Mouse (Mus musculus) right cerebral cortex, adult 2 months (tissue): ENCODE results near the gene Ptpn14.
A peak's percentile ranks its signal among the peaks of the same experiment; 100 is the strongest.

Experiments used
- DNase-seq, 2 experiments: peaks; one replicate each; pipeline ENCODE4 v3.0.0; 2021 to 2022; ENCODE audit warnings: low spot score in 2 of 2

The Ptpn14 gene

DNA sequence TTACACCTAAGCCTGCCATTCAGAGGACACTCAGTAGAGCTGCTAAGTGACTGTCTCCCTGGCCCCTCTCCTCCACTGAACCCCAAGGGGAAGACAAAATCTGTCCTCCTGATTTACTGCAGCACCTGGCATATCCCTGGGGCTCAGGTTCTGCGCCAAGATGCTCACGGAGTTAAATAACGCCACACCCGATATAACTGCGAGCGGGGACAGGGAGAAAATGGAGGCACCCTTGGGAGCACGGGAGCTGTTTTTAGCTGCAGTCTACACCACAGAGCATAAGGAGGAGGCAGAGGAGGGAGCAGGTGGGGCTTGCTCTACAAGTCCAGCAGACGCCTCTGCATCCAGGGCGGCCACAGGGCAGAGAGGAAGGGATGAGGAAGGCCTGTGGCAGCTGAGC is 174.3 kb downstream of the Ptpn14 start:
- DNase-seq: no peak

DNA sequence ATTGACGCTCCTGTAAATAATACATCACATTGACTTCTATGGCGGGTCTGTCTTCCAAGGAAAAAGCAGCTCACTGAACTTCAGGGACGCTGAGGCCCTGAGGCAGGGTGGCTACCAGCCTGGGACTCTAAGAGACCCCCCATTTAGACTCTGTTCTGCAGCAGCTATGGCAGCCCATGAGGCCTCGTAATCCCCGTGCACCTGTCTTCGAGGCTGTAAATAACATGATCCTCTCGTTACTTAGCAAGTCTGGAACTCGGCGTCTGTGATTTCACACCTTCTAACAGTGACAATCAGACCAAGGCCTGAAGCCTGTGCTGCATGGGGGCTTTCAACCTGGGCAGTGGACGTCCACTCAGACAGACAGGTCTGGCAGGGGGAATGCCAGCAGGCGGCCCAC is 175.1 kb downstream of the Ptpn14 start:
- DNase-seq: no peak

- DNase-seq: no peak
Observed at GRCm38 (mm10) chr1:189910685-189911345, 182.7 kb downstream of the Ptpn14 start.

DNA sequence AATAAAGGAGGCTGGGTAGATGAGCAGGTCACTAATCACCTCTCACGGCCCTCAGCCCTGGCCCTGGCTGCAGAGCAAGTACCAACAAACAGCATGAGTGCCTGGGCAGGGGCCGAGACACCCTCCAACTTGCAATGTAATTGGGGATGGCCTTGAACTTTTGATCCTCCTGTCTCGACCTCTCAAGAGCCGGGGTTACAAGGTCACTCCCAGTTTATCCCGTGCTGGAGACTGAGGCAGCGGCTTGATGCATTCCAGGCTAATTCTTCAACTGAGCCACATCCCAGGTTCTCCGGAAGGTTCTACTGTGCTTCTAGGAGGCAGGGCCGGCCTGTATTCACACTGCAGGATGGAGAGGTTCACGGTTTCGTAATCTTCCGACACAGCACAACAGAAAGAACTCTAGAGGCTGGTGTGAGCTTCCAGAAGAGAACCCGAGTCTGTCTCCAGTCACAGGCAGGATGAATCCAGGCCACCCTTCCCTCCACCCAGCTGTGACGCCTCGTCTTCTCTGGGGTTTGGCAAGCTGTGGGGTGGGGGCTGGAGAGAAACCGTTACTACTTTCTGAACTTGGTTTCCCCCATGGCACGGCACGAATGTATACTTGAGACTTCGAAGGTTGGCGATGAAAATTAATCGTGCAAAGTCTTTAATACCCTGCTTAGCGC is 185.2 kb downstream of the Ptpn14 start:
- no peak for DNase-seq

GRCm38 (mm10) chr1:189916422-189917125 is 188.5 kb downstream of the Ptpn14 start:
- DNase-seq: no peak

DNA sequence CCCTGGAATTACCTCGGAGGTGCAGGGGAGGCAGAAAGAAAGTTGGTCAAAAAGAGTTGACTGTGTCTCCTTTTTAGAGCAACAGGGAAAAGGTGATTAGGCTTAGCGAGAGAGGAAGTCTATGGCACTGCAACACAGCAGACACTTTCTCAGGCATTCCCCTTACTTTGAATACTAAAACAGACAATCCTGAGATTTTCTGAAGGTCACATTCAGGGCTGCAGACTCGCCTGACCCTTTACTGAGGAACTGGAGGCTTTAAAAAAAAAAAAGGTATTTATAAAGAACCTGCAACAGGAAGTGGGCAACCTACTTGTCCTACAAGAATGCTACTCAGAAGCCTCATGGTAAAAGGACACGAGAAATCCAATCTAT is 189.0 kb downstream of the Ptpn14 start:
- DNase-seq: no peak

DNA sequence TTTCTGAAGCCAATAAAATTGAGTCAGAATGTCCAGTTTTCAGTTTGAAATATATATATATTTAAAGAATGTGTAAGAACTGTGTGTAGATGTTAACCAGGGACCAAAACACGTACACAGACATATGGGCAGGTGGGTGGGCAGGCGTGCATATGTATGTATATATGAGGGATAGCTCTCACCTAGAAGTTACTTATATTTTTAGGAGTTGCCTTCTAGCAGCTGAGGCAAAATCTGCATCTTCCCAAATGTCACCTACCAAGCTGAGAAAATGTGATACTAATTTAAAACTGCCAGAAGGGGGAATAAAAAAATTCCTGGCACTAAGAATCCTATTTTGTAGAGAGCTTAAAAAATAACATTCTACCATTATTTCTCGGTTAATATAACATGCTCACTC is 191.7 kb downstream of the Ptpn14 start:
- DNase-seq: peak; percentile 69 to 71

- peak in 1 of 2 experiments; percentile 38 for DNase-seq
Observed at GRCm38 (mm10) chr1:189920701-189921567, 192.9 kb downstream of the Ptpn14 start.

DNA sequence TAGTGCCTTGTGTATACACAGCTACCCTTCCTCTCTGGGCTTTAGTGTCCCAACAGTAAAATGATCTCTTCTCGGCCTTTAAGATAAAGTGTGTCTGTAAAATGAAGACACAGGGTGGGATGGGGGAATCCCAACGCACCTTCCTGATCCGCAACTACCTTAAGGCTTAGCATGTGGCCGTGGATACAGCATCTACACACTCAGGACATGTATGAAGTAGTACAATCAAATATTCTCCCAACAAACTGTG is 193.4 kb downstream of the Ptpn14 start:
- no peak for DNase-seq

- peak in 1 of 2 experiments; percentile 66 for DNase-seq
Observed at GRCm38 (mm10) chr1:189921818-189922592, 193.9 kb downstream of the Ptpn14 start, which contains the start of gene Smyd2. Smyd2 (minus strand) TSS chr1:189922363.

- no peak for DNase-seq
Observed at GRCm38 (mm10) chr1:189922721-189923120, 194.7 kb downstream of the Ptpn14 start.

GRCm38 (mm10) chr1:189923157-189923556 is 195.1 kb downstream of the Ptpn14 start:
- DNase-seq: no peak

GRCm38 (mm10) chr1:189923871-189924568 is 196.0 kb downstream of the Ptpn14 start:
- DNase-seq: no peak

GRCm38 (mm10) chr1:189926279-189926678 is 198.2 kb downstream of the Ptpn14 start:
- DNase-seq: no peak
